Mouse (Mus musculus): ENCODE results near the gene Ssbp4.

GRCm38 (mm10) chr8:70634066-70634465 is 25.4 kb upstream of the Ssbp4 start:
- TF ChIP-seq CTCF (IDR thresholded peaks at IDR 0.05; ENCODE audit: insufficient read depth, low read length), result no peak
- TF ChIP-seq POLR2A (IDR thresholded peaks at IDR 0.05; ENCODE audit: borderline replicate concordance, extremely low read depth, low read depth, low read length), result no peak
